Mouse (Mus musculus) MEL (cell line): ENCODE data around the gene Hspa1b. TPM values are rescaled to one million over a fixed set of nuclear protein-coding genes. Genes with fewer than 3 reads are reported as not detected.
A peak's percentile ranks its signal among the peaks of the same experiment; 100 is the strongest.

ENCODE experiments used
- DNase-seq: peaks from one replicate; pipeline ENCODE4 v3.0.0; 2011; ENCODE audit warnings: low read depth, low spot score
- H3K27ac ChIP-seq: 2 replicates; pipeline ENCODE4 v1.5.1; 2012; ENCODE audit warnings: low read depth, mild to moderate bottlenecking, control low read depth, low read length, moderate library complexity; ENCODE audit not compliant: control insufficient read depth
- H3K27me3 ChIP-seq, 2 experiments: fragments of 150-350 bp in 1 of 2; sonication (generic) in 1 of 2; 2 replicates each; pipeline ENCODE4 v1.6.1; 2012; ENCODE audit warnings: low read length in 2 of 2, mild to moderate bottlenecking in 2 of 2, improper control_type of control experiment in 1 of 2, moderate library complexity in 1 of 2; ENCODE audit not compliant: insufficient read depth in 2 of 2, control insufficient read depth in 1 of 2
- H3K36me3 ChIP-seq, 2 experiments: 2 replicates each; pipeline ENCODE4 v1.6.1; 2012 to 2014; ENCODE audit warnings: low read length in 2 of 2, improper control_type of control experiment in 1 of 2, inconsistent platforms in 1 of 2, mild to moderate bottlenecking in 1 of 2; ENCODE audit not compliant: insufficient read depth in 2 of 2, control insufficient read depth in 1 of 2
- H3K4me1 ChIP-seq, 2 experiments: fragments of 150-350 bp in 1 of 2; sonication (generic) in 1 of 2; 2 replicates each; pipeline ENCODE4 v1.6.1; 2012; ENCODE audit warnings: low read length in 2 of 2, improper control_type of control experiment in 1 of 2, mild to moderate bottlenecking in 1 of 2; ENCODE audit not compliant: insufficient read depth in 2 of 2, control insufficient read depth in 1 of 2
- H3K4me3 ChIP-seq, 2 experiments: fragments of 150-350 bp in 1 of 2; sonication (generic) in 1 of 2; 2 replicates each; pipeline ENCODE4 v1.5.1; 2012; ENCODE audit warnings: low read depth in 2 of 2, low read length in 2 of 2, mild to moderate bottlenecking in 2 of 2, moderate library complexity in 2 of 2, control low read depth in 1 of 2, improper control_type of control experiment in 1 of 2; ENCODE audit not compliant: control insufficient read depth in 1 of 2, insufficient read depth in 1 of 2
- H3K79me2 ChIP-seq: 2 replicates; pipeline ENCODE4 v1.6.1; 2012; ENCODE audit warnings: mild to moderate bottlenecking, low read length, moderate library complexity; ENCODE audit not compliant: control insufficient read depth, poor library complexity, insufficient read depth
- H3K9ac ChIP-seq: 2 replicates; pipeline ENCODE4 v1.6.1; 2012; ENCODE audit warnings: low read depth, mild to moderate bottlenecking, control low read depth, low read length, moderate library complexity; ENCODE audit not compliant: control insufficient read depth, poor library complexity, severe bottlenecking
- H3K9me3 ChIP-seq: fragments of 150-350 bp; sonication (generic); replicated peaks from 2 replicates; pipeline ENCODE4 v1.6.1; 2012; ENCODE audit warnings: mild to moderate bottlenecking, low read length, improper control_type of control experiment, moderate library complexity; ENCODE audit not compliant: insufficient read depth
- BHLHE40 ChIP-seq: IDR thresholded peaks from 2 replicates; pipeline ENCODE4 v1.6.1; 2012; ENCODE audit warnings: low read depth, mild to moderate bottlenecking, inconsistent platforms, low read length, improper control_type of control experiment, borderline replicate concordance
- CHD1 ChIP-seq: IDR thresholded peaks from 2 replicates; pipeline ENCODE4 v1.6.1; 2012; ENCODE audit warnings: low read depth, mild to moderate bottlenecking, inconsistent platforms, low read length, improper control_type of control experiment
- ELF1 ChIP-seq: IDR thresholded peaks from 2 replicates; pipeline ENCODE4 v1.6.1; 2014; ENCODE audit warnings: low read depth, mild to moderate bottlenecking, inconsistent platforms, low read length, improper control_type of control experiment, moderate library complexity
- EP300 ChIP-seq, 2 experiments: IDR thresholded peaks; 2 replicates each; pipeline ENCODE4 v1.6.1; 2011; ENCODE audit warnings: improper control_type of control experiment in 2 of 2, low read length in 2 of 2, low read depth in 1 of 2, mild to moderate bottlenecking in 1 of 2
- ETS1 ChIP-seq: IDR thresholded peaks from 2 replicates; pipeline ENCODE4 v1.6.1; 2012; ENCODE audit warnings: low read depth, mild to moderate bottlenecking, inconsistent platforms, low read length, improper control_type of control experiment, moderate library complexity
- GATA1 ChIP-seq: IDR thresholded peaks from 2 replicates; pipeline ENCODE4 v1.6.1; 2011; ENCODE audit warnings: low read depth, low read length, improper control_type of control experiment
- HCFC1 ChIP-seq: IDR thresholded peaks from 2 replicates; pipeline ENCODE4 v1.6.1; 2012; ENCODE audit warnings: low read depth, mild to moderate bottlenecking, inconsistent platforms, low read length, improper control_type of control experiment, moderate library complexity
- JUND ChIP-seq: IDR thresholded peaks from 2 replicates; pipeline ENCODE4 v1.6.1; 2011; ENCODE audit warnings: low read depth, mild to moderate bottlenecking, improper control_type of control experiment, low read length
- KAT2A ChIP-seq: conservative IDR thresholded peaks from 2 replicates; pipeline ENCODE4 v1.6.1; 2012; ENCODE audit warnings: low read depth, low read length, improper control_type of control experiment, inconsistent platforms
- MAFK ChIP-seq: IDR thresholded peaks from 2 replicates; pipeline ENCODE4 v1.6.1; 2011; ENCODE audit warnings: low read depth, mild to moderate bottlenecking, low read length, improper control_type of control experiment, borderline replicate concordance
- MAX ChIP-seq: IDR thresholded peaks from 2 replicates; pipeline ENCODE4 v1.6.1; 2011; ENCODE audit warnings: low read length, improper control_type of control experiment
- MAZ ChIP-seq: IDR thresholded peaks from 2 replicates; pipeline ENCODE4 v1.6.1; 2012; ENCODE audit warnings: low read depth, mild to moderate bottlenecking, inconsistent platforms, low read length, improper control_type of control experiment
- MEF2A ChIP-seq: IDR thresholded peaks from 2 replicates; pipeline ENCODE4 v1.6.1; 2014; ENCODE audit warnings: low read depth, mild to moderate bottlenecking, inconsistent platforms, low read length, improper control_type of control experiment; ENCODE audit not compliant: poor library complexity, insufficient replicate concordance, severe bottlenecking; ENCODE audit errors: extremely low read depth
- MXI1 ChIP-seq: IDR thresholded peaks from 2 replicates; pipeline ENCODE4 v1.6.1; 2011; ENCODE audit warnings: mild to moderate bottlenecking, low read depth, low read length, improper control_type of control experiment
- MYB ChIP-seq: IDR thresholded peaks from 2 replicates; pipeline ENCODE4 v1.6.1; 2011; ENCODE audit warnings: mild to moderate bottlenecking, low read depth, low read length, improper control_type of control experiment
- NELFE ChIP-seq: IDR thresholded peaks from 2 replicates; pipeline ENCODE4 v1.6.1; 2011; ENCODE audit warnings: low read depth, low read length, improper control_type of control experiment
- NRF1 ChIP-seq: IDR thresholded peaks from 2 replicates; pipeline ENCODE4 v1.6.1; 2014; ENCODE audit warnings: low read depth, mild to moderate bottlenecking, inconsistent platforms, low read length, improper control_type of control experiment, moderate library complexity; ENCODE audit not compliant: poor library complexity, insufficient read depth, severe bottlenecking
- POLR2A ChIP-seq, 2 experiments: IDR thresholded peaks; 2 replicates each; pipeline ENCODE4 v1.6.1; 2011 to 2012; ENCODE audit warnings: low read length in 2 of 2, mild to moderate bottlenecking in 2 of 2, control low read depth in 1 of 2, improper control_type of control experiment in 1 of 2, low read depth in 1 of 2, moderate library complexity in 1 of 2; ENCODE audit not compliant: control insufficient read depth in 1 of 2, insufficient read depth in 1 of 2, poor library complexity in 1 of 2
- RAD21 ChIP-seq: IDR thresholded peaks from 2 replicates; pipeline ENCODE4 v1.6.1; 2011; ENCODE audit warnings: mild to moderate bottlenecking, low read depth, low read length, improper control_type of control experiment
- SIN3A ChIP-seq: IDR thresholded peaks from 2 replicates; pipeline ENCODE4 v1.6.1; 2012; ENCODE audit warnings: low read length, improper control_type of control experiment, inconsistent platforms
- TAL1 ChIP-seq: IDR thresholded peaks from 2 replicates; pipeline ENCODE4 v1.6.1; 2012; ENCODE audit warnings: mild to moderate bottlenecking, inconsistent platforms, low read length, moderate library complexity, mixed read lengths
- TBP ChIP-seq: IDR thresholded peaks from 2 replicates; pipeline ENCODE4 v1.8.0; 2011; ENCODE audit warnings: low read depth, low read length, improper control_type of control experiment
- UBTF ChIP-seq: IDR thresholded peaks from 2 replicates; pipeline ENCODE4 v1.6.1; 2012; ENCODE audit warnings: low read depth, mild to moderate bottlenecking, inconsistent platforms, low read length, improper control_type of control experiment, moderate library complexity, borderline replicate concordance; ENCODE audit not compliant: insufficient read depth
- USF2 ChIP-seq, 2 experiments: IDR thresholded peaks; 2 replicates each; pipeline ENCODE4 v1.6.1; 2011 to 2012; ENCODE audit warnings: improper control_type of control experiment in 2 of 2, low read length in 2 of 2, borderline replicate concordance in 1 of 2, inconsistent platforms in 1 of 2, low read depth in 1 of 2, mild to moderate bottlenecking in 1 of 2; ENCODE audit not compliant: insufficient read depth in 1 of 2
- ZC3H11A ChIP-seq: IDR thresholded peaks from 2 replicates; pipeline ENCODE4 v1.6.1; 2012; ENCODE audit warnings: low read depth, mild to moderate bottlenecking, inconsistent platforms, low read length, improper control_type of control experiment
- ZKSCAN1 ChIP-seq: IDR thresholded peaks from 2 replicates; pipeline ENCODE4 v1.6.1; 2012; ENCODE audit warnings: low read depth, mild to moderate bottlenecking, inconsistent platforms, low read length, improper control_type of control experiment, moderate library complexity
- ZMIZ1 ChIP-seq: IDR thresholded peaks from 2 replicates; pipeline ENCODE4 v1.6.1; 2012; ENCODE audit warnings: low read depth, mild to moderate bottlenecking, inconsistent platforms, low read length, improper control_type of control experiment, moderate library complexity
- ZNF384 ChIP-seq: IDR thresholded peaks from 2 replicates; pipeline ENCODE4 v1.6.1; 2012; ENCODE audit warnings: low read depth, mild to moderate bottlenecking, inconsistent platforms, low read length, improper control_type of control experiment
- polyA plus RNA-seq, 2 experiments: library from polyadenylated mRNA; stranded (reverse) in 1 of 2; unstranded in 1 of 2; fragments of >175 nt in 1 of 2; fragments of >200 nt in 1 of 2; gene quantifications; 2 replicates each; pipeline versions ENCODE4 v1.2.1 to v1.2.4; 2012; ENCODE audit warnings: low replicate concordance in 2 of 2, low read depth in 1 of 2; ENCODE audit not compliant: insufficient read length in 2 of 2, insufficient read depth in 1 of 2, missing spikeins in 1 of 2
- total RNA-seq: library from RNA; depleted of rRNA; stranded (reverse); fragments of 300-350 nt; gene quantifications from 2 replicates; pipeline ENCODE4 v1.2.3, GENCODE M21; 2012

Gene Hspa1b
- total and polyA plus RNA-seq, 3 experiments: 0.04 TPM; not detected in 2

- no peak for TF ChIP-seq POLR2A (IDR thresholded peaks at IDR 0.05; ENCODE audit: control insufficient read depth in 1 of 2, insufficient read depth in 1 of 2, low read depth in 1 of 2, low read length in 2 of 2, poor library complexity in 1 of 2)
- no peak for TF ChIP-seq EP300 (IDR thresholded peaks at IDR 0.05; ENCODE audit: low read depth in 1 of 2, low read length in 2 of 2)
- no peak for TF ChIP-seq MAFK
- TF ChIP-seq UBTF: no peak
- TF ChIP-seq ETS1: no peak
- TF ChIP-seq ELF1: no peak
- TF ChIP-seq TAL1: no peak
- no peak for TF ChIP-seq TBP
- TF ChIP-seq MAZ: no peak
- no peak for TF ChIP-seq KAT2A
- TF ChIP-seq USF2 (IDR thresholded peaks at IDR 0.05; ENCODE audit: borderline replicate concordance in 1 of 2, insufficient read depth in 1 of 2, low read depth in 1 of 2, low read length in 2 of 2): no peak
- TF ChIP-seq MEF2A: no peak
- TF ChIP-seq SIN3A: no peak
- no peak for TF ChIP-seq CHD1
- TF ChIP-seq ZKSCAN1: no peak
- no peak for TF ChIP-seq MAX
- Histone ChIP-seq H3K27me3 (no peaks in the 10 kb centered on the region), H3K4me3 (no peak overlapping the region), H3K9me3 (no peaks in the 10 kb centered on the region), H3K27ac (no peak overlapping the region), H3K36me3 (peaks cover 0 to 13% of the 10 kb centered on the region in 2 experiments; a peak in 2 of 4 replicates), H3K4me1 (peaks cover 2 to 10% of the 10 kb centered on the region in 2 experiments), H3K9ac (no peak overlapping the region), H3K79me2 (no peaks in the 10 kb centered on the region)
- no peak for DNase-seq
Measured at GRCm38 (mm10) chr17:34943128-34943815, 15.8 kb downstream of the Hspa1b start.

GRCm38 (mm10) chr17:34941344-34942041, 17.5 kb downstream of the Hspa1b start:
- H3K4me3 ChIP-seq: peak overlapping the region; percentile 45 to 54
- TF ChIP-seq NRF1: no peak
- TF ChIP-seq UBTF: no peak
- peak; percentile 78 for TF ChIP-seq MYB
- TF ChIP-seq NELFE: no peak
- peak; percentile 59; the same call in 1 of the 2 replicates for TF ChIP-seq ELF1
- no peak for TF ChIP-seq ZMIZ1
- TF ChIP-seq MAFK: no peak
- TF ChIP-seq JUND: 0 out of 2 replicates have a peak, but pooled peaks have one; percentile 19
- peak; percentile 64 for TF ChIP-seq HCFC1
- TF ChIP-seq RAD21: no peak
- TF ChIP-seq ZNF384: peak; percentile 91
- TF ChIP-seq GATA1: peak; percentile 81
- no peak for TF ChIP-seq TBP
- no peak for TF ChIP-seq BHLHE40
- TF ChIP-seq POLR2A (IDR thresholded peaks at IDR 0.05; ENCODE audit: control insufficient read depth in 1 of 2, insufficient read depth in 1 of 2, low read depth in 1 of 2, low read length in 2 of 2, poor library complexity in 1 of 2): peak in 1 of 2 experiments; percentile 39; a peak in 1 of 4 replicates
- TF ChIP-seq MXI1: no peak
- peak; percentile 79 for TF ChIP-seq SIN3A
- TF ChIP-seq ZC3H11A: no peak

More at GRCm38 (mm10) chr17:34941344-34942041, 17.5 kb downstream of the Hspa1b start:
- Histone ChIP-seq H3K9me3 (no peaks in the 10 kb centered on the region), H3K9ac (peak overlapping the region; percentile 66), H3K79me2 (no peaks in the 10 kb centered on the region), H3K27me3 (no peaks in the 10 kb centered on the region), H3K36me3 (peaks cover 0 to 13% of the 10 kb centered on the region in 2 experiments; a peak in 2 of 4 replicates), H3K27ac (peak overlapping the region; percentile 96), H3K4me1 (peaks cover 2 to 10% of the 10 kb centered on the region in 2 experiments)
- peak; percentile 82 for DNase-seq
